Mouse (Mus musculus) right cerebral cortex, adult 2 months (tissue): ENCODE measurements around the gene Krt2.

Source experiments
- DNase-seq, 2 experiments: peaks; one replicate each; pipeline ENCODE4 v3.0.0; 2021 to 2022; ENCODE audit warnings: low spot score in 2 of 2

Gene Krt2

DNA sequence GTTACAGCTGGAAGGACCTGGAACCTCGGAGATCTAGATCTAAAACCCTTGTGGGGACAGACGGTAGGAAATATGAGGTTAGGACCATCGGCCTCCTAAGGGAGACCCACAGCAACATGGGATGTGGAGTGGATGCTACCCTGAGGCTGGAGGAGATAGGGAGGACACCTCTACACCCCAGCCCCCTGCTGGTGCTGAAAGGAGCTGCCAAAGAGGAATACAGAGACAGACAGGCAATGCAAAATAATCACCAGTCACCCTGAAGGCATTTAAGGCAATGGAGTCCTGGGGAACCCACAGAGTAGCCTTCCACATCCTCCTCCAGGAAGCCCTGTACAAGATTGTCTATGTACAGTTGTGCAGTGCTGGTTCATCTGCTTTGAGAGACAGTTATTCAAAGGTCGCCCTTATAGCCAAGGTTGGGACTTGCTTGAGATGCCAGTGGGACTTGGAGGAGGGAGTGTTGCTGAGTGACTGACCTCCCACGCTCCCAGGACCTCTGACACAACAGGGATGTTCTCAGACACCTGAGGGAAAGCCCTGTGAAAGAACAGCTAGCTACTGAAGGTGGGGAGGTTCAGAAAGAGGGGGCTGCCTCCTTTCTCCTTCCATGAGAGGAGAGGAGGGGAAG is 45.8 kb downstream of the Krt2 start:
- DNase-seq = peak; percentile 11 to 28

- no peak for DNase-seq
Measured at GRCm38 (mm10) chr15:101770226-101770625, 47.7 kb downstream of the Krt2 start.
